Mouse (Mus musculus): ENCODE results near the gene Rnf41.

DNA sequence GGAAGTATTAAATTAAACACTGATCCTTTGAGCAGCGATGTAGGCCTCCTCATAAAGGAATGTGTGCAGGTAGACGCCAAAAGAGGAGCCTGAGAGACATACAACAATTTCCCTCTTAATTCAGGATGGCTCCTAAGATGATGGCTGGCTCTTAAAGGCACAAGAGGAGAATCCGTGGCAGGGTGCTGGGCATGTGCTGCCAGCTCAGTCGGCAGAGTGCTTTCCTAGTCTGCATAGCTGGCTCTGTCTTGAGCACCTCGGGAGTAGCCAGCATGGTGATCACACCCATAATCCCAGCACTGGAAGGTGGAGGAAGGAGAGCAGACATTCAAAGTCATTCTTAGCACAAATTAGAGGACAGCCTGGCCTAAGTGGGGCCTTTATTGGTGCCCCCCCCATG lies 24.4 kb downstream of the Rnf41 start:
- TF ChIP-seq CTCF (IDR thresholded peaks at IDR 0.05; ENCODE audit: extremely low read depth, insufficient read length, insufficient replicate concordance, low read depth, low read length) (no peak), POLR2A (IDR thresholded peaks at IDR 0.05; ENCODE audit: low read depth, low read length) (no peak)
